Mouse (Mus musculus) limb, embryonic 11.5 days (tissue): Measurements from ENCODE around the gene Terb1. TPM values are rescaled to one million over a fixed set of nuclear protein-coding genes. Genes with fewer than 3 reads are reported as not detected.

Source experiments
- ATAC-seq: fragments of 200-750 bp; cut with Nextera tagmentation; 2 replicates; pipeline ENCODE4 v1.8.0; 2017; ENCODE audit warnings: low read depth; ENCODE audit not compliant: insufficient number of reproducible peaks, low FRiP score, low TSS enrichment
- DNase-seq: peaks from one replicate; pipeline ENCODE4 v3.0.0-alpha.2; 2015; ENCODE audit warnings: low spot score
- H3K27ac ChIP-seq: fragments of 300-500 bp; sonication (generic); replicated peaks from 2 replicates; pipeline ENCODE4 v1.5.1; 2014; ENCODE audit warnings: low read depth, mild to moderate bottlenecking, low read length
- H3K27me3 ChIP-seq: fragments of 300-500 bp; sonication (generic); 2 replicates; pipeline ENCODE4 v1.6.1; 2014; ENCODE audit warnings: mild to moderate bottlenecking, low read length, mixed read lengths; ENCODE audit not compliant: control insufficient read depth, insufficient read depth
- H3K36me3 ChIP-seq: fragments of 300-500 bp; sonication (generic); 2 replicates; pipeline ENCODE4 v1.6.1; 2014; ENCODE audit warnings: mild to moderate bottlenecking, low read length, moderate library complexity, mixed read lengths; ENCODE audit not compliant: control insufficient read depth, insufficient read depth
- H3K4me1 ChIP-seq: fragments of 300-500 bp; sonication (generic); 2 replicates; pipeline ENCODE4 v1.6.1; 2014; ENCODE audit warnings: low read length, mixed read lengths; ENCODE audit not compliant: control insufficient read depth, insufficient read depth
- H3K4me2 ChIP-seq: fragments of 300-500 bp; sonication (generic); 2 replicates; pipeline ENCODE4 v1.6.1; 2014; ENCODE audit warnings: low read depth, mild to moderate bottlenecking, moderate library complexity; ENCODE audit not compliant: severe bottlenecking
- H3K4me3 ChIP-seq: fragments of 300-500 bp; sonication (generic); 2 replicates; pipeline ENCODE4 v1.5.1; 2014; ENCODE audit warnings: low read depth, low read length
- H3K9ac ChIP-seq: fragments of 300-500 bp; sonication (generic); 2 replicates; pipeline ENCODE4 v1.6.1; 2014; ENCODE audit warnings: mild to moderate bottlenecking, low read length
- H3K9me3 ChIP-seq: fragments of 300-500 bp; sonication (generic); 2 replicates; pipeline ENCODE4 v1.6.1; 2016; ENCODE audit warnings: low read length; ENCODE audit not compliant: control insufficient read depth
- WGBS: fragments of 180-500 bp; shearing (Covaris S2); extraction: QIAGEN DNeasy Blood & Tissue Kit; methylation state at CpG from one replicate; pipeline ENCODE4 v1.1.7; 2014; 5-methylcytosine and 5-hydroxymethylcytosine counted together
- polyA plus RNA-seq: library from polyadenylated mRNA; unstranded; fragments of >200 nt; fragmentation: Nextera tagmentation; extraction: Ambion mirVana; gene quantifications from 2 replicates; pipeline ENCODE4 v1.2.1, GENCODE M21; 2014

Terb1 gene
- 0.24 and 0.30 TPM in 2 replicates for polyA plus RNA-seq

DNA sequence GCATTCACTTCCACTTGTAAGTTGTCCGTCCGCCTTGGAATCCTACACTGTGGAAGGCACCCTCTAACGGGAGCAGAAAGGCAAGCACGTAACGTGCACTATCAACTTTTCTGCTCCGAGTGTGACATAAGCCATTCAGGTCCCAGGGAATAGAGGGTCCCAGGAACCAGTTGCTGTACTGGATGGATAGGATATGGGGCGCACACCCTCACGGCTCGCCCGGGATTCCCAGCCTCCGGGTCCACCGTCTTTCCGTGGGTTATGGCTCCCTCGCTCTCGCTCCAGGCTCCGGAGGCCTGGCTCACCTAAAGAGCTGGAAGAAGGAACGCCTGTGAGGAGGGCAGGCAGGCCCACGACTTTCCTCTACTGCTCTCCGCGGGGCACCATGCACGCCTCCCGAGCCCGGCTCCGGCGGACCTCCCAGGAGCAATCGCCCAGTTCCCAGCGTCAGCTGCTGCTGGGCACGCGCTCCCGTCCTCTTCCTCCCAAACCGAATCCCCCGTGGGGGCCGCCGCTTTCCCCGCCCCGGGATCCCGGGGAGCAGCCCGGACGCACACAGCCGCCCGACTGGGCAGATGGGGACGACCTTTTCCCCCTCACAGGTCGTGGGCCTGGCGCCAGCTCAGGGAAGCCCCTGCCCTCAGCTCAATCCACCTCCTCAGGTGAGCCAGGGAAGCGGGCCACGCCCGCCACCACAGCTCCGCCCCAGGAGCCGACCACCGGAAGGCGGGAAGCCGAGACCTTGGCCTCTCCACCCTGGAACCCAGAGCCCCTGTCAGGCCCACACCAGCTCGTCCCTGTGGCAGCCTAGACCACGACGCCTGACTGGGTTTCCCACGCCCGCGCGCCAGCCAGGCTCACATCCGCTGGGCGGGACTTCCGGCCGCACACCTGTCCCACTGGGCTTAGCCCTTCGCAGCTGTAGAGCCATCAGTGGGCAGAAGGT lies at the start of gene Terb1:
Terb1 (minus strand) TSS at position 850 of the 946 bp plus-strand sequence.
- WGBS, result under 1% methylated on average over 64 of the region's 64 CpGs
- H3K4me3 ChIP-seq, result peak within 1 kb of the TSS; percentile 51
- no peak within 1 kb of the TSS for H3K27ac ChIP-seq
- DNase-seq, result peak; percentile 68
- ATAC-seq, result peak; percentile 77
- H3K4me2 ChIP-seq, result peak within 1 kb of the TSS; percentile 97
- H3K4me1 ChIP-seq, result no peaks in the 10 kb centered on the region
- no peaks in the 10 kb centered on the region for H3K27me3 ChIP-seq
- no peaks in the 10 kb centered on the region for H3K9me3 ChIP-seq
- H3K36me3 ChIP-seq, result peaks cover 3% of the 10 kb centered on the region; the same call in 1 of the 2 replicates
- H3K9ac ChIP-seq, result peak within 1 kb of the TSS; percentile 74

DNA sequence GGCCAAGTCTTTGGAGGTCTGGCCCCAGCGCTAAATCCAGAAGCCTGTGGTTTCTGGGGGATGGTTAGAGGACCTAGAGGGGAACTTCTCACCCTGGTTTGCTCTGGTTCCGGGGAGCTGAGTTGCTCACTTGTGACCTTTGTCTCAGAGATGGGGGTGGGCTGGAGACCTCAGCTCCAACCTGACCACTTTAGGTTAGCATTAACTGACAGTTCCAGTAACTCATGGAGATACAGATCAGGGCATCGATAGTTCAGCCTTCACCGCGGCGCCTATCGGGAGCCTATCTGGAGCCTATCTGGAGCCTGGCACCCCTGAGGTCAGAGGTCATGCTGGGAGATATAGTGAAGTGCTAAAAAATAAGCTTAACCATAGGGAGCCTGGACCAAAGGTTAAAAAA lies 47.5 kb upstream of the Terb1 start:
- Histone ChIP-seq H3K27ac (no peak overlapping the region), H3K4me3 (no peak overlapping the region), H3K4me1 (no peaks in the 10 kb centered on the region), H3K9me3 (no peaks in the 10 kb centered on the region), H3K4me2 (no peak overlapping the region), H3K27me3 (no peaks in the 10 kb centered on the region), H3K9ac (no peak overlapping the region), H3K36me3 (no peaks in the 10 kb centered on the region)
- 66% methylated on average over 7 of the region's 7 CpGs for WGBS
- DNase-seq (no peak), ATAC-seq (no peak)

DNA sequence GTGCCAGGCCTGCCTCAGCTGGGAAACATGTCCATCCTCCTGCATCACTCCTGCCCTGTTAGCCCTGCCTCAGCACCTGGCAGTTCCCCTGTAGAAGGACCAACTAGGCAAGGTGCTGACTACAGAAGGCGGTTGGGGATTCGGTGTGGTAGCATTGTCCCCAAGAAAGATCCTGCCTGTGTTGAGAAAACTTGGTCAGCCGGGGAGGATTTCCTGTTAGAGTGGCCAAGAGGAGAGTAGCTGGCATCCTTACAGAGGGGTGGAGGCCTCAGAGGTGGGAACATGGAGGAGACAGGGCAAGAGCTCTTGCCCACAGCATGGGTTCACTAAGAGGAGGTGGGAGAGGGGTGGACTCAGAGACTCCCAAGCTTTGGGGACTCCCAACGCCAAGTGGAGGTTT lies 45.5 kb upstream of the Terb1 start:
- H3K4me3 ChIP-seq, result no peak overlapping the region
- no peak overlapping the region for H3K27ac ChIP-seq
- no peak overlapping the region for H3K9ac ChIP-seq
- H3K9me3 ChIP-seq, result no peaks in the 10 kb centered on the region
- H3K36me3 ChIP-seq, result no peaks in the 10 kb centered on the region
- no peaks in the 10 kb centered on the region for H3K27me3 ChIP-seq
- H3K4me2 ChIP-seq, result no peak overlapping the region
- no peaks in the 10 kb centered on the region for H3K4me1 ChIP-seq
- DNase-seq, result no peak
- ATAC-seq, result no peak
- 90% methylated on average over 4 of the region's 4 CpGs for WGBS

DNA sequence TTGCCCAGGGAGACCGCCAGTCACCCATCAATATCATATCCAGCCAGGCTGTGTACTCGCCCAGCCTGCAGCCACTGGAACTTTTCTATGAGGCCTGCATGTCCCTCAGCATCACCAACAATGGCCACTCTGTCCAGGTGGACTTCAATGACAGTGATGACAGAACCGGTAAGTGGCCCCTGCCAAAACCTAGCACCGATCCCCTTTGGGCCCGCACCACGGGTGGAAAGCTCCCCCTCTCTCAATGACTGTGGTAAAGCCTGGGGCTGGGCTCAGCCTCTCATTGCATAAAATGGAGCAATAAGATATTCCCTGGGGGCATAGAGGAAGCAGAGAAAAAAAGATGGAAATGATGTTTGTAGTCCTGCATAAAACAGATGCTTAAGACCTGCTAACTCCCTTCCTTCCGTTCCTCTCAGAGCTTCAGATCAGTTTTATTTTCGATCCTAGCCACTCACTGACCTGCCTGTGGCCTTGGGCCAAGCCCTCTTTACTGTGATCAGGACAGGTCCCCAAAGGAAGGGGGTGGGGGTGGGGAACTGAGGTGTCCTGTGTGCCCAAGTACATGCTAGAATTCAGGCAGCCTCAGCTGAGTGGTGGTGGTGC lies 33.8 kb upstream of the Terb1 start:
- ATAC-seq (no peak), DNase-seq (no peak)
- H3K9ac ChIP-seq, result no peak overlapping the region
- no peaks in the 10 kb centered on the region for H3K9me3 ChIP-seq
- WGBS, result 82% methylated on average over 8 of the region's 8 CpGs
- H3K4me2 ChIP-seq, result no peak overlapping the region
- no peak overlapping the region for H3K27ac ChIP-seq
- H3K36me3 ChIP-seq, result no peaks in the 10 kb centered on the region
- no peak overlapping the region for H3K4me3 ChIP-seq
- H3K27me3 ChIP-seq, result peaks cover 54% of the 10 kb centered on the region
- no peaks in the 10 kb centered on the region for H3K4me1 ChIP-seq

DNA sequence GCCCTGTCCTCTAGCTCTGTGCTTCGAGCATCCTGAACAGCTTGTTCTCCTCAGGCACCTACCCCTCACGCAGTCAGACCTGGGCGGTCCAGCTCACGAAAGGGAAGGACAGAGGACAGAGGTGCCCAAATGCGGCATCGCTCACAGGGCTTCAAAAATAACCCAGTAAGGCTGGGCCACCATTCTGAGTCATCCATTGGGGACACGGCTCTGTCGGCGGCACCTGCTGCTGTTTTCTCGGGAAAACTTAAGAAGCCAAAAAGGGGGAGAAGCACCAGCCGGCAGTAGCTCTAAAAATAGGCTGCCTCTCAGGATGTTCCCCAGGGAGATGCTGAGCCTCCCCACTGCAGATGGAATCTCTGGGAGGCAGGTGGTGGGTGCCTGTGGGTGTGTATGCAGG lies 32.5 kb upstream of the Terb1 start:
- Histone ChIP-seq H3K4me2 (no peak overlapping the region), H3K27me3 (peaks cover 59% of the 10 kb centered on the region), H3K9ac (no peak overlapping the region), H3K9me3 (no peaks in the 10 kb centered on the region), H3K27ac (no peak overlapping the region), H3K4me3 (no peak overlapping the region), H3K36me3 (no peaks in the 10 kb centered on the region), H3K4me1 (no peaks in the 10 kb centered on the region)
- ATAC-seq (no peak), DNase-seq (no peak)
- WGBS, result 18% methylated on average over 11 of the region's 11 CpGs

DNA sequence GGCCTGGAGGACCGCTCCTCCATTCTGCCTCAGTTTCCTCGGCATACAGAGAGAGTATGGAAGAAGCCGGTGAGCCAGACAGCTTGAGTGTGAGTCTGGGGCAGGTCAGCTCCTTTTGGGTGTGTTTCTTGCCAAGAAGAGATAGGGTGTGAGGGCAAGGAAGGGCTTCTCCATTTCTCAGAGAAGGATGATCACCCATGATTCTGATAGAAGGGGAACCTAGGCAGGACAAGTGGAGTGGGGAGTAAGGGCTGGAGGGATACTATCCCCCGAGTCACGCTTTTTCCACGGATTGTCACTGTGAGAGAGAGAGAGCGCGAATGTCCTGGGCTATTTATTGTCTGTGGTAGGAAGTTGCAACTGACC lies 31.8 kb upstream of the Terb1 start:
- Histone ChIP-seq H3K27ac (no peak overlapping the region), H3K9me3 (no peaks in the 10 kb centered on the region), H3K4me1 (no peaks in the 10 kb centered on the region), H3K4me2 (peak overlapping the region; percentile 80; the same call in 1 of the 2 replicates), H3K9ac (no peak overlapping the region), H3K4me3 (peak overlapping the region; percentile 38), H3K27me3 (peaks cover 59% of the 10 kb centered on the region), H3K36me3 (no peaks in the 10 kb centered on the region)
- ATAC-seq, result no peak
- 19% methylated on average over 8 of the region's 8 CpGs for WGBS
- DNase-seq, result no peak

DNA sequence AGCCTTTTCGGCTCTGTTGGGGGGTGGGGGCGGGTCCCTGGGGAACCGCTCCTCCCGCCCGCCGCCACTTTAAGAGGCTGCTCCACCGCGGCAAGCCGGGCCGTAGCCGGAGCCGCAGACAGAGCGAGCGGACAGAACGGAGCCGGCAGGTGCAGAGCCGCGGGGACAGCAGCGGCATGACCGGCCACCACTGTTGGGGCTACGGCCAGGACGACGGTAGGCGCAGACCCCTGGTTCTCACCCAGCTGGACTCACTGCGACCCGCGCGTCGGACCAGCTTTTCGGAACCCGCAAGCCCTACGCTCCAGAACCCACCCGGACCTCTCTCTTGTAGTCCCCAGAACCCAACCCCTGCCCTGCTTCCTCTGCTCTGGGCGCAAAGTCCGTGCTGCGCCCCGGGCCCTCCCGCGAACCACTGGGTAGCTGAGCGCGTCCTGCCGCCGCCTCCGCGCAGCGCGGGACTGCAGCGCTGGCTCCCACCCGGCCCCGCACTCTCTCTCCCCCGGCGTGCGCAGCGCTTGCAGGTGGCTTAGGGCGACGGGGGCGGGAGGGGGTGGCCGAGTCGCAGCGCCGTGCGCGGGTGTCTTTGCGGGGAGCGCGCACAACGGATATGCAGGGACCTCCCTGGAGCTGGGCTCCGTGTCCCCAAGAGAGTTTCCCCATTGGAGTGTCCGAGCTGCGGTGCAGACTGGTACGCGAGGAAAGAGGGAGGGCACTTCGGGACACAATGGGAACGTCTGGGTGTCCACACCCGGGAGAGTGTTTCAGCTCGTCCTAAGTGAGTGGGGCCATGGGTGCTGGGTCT lies 31.2 kb upstream of the Terb1 start:
- H3K36me3 ChIP-seq, result no peaks in the 10 kb centered on the region
- no peak overlapping the region for H3K27ac ChIP-seq
- H3K4me3 ChIP-seq, result peak overlapping the region; percentile 38
- 1% methylated on average over 65 of the region's 76 CpGs for WGBS
- H3K9me3 ChIP-seq, result no peaks in the 10 kb centered on the region
- peak overlapping the region; percentile 22; the same call in 1 of the 2 replicates for H3K9ac ChIP-seq
- H3K27me3 ChIP-seq, result peaks cover 59% of the 10 kb centered on the region
- H3K4me1 ChIP-seq, result no peaks in the 10 kb centered on the region
- no peak for DNase-seq
- no peak for ATAC-seq
- H3K4me2 ChIP-seq, result peak overlapping the region; percentile 80

DNA sequence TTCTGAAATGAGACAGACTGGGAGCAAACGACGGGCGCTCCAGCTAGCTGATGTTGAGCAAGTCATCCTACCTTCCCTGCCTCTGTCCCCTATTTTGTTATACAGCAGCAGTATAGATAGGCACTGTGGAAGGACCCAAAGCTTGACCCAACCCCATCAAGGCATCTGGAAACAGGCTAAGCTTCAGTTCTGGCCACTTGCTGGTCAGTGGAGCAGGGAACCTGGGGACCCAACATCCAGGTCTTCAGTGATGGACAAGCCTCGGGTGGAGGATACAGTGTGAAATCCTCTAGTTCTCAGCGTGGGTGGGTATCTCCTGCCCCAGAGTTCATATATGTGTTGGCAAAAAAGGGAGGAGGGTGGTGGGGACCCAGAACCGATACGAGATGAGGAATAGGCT lies 30.5 kb upstream of the Terb1 start:
- no peak overlapping the region for H3K27ac ChIP-seq
- peaks cover 59% of the 10 kb centered on the region for H3K27me3 ChIP-seq
- H3K4me3 ChIP-seq, result peak overlapping the region; percentile 38; the same call in 1 of the 2 replicates
- DNase-seq (no peak), ATAC-seq (no peak)
- no peaks in the 10 kb centered on the region for H3K9me3 ChIP-seq
- no peak overlapping the region for H3K4me2 ChIP-seq
- WGBS, result 25% methylated on average over 7 of the region's 7 CpGs
- H3K4me1 ChIP-seq, result no peaks in the 10 kb centered on the region
- no peaks in the 10 kb centered on the region for H3K36me3 ChIP-seq
- H3K9ac ChIP-seq, result no peak overlapping the region
